Mouse (Mus musculus) ovary, postnatal 10 days (tissue): ENCODE data around the gene Ube2e2.

Experiments
- DNase-seq: peaks from one replicate; pipeline ENCODE4 v3.0.0; 2022; ENCODE audit warnings: low spot score

Ube2e2 gene

GRCm38 (mm10) chr14:18893947-18894445 is at the start of gene Ube2e2:
Gene Ube2e2, minus strand, starts transcription at chr14:18894267.
- no peak for DNase-seq

DNA sequence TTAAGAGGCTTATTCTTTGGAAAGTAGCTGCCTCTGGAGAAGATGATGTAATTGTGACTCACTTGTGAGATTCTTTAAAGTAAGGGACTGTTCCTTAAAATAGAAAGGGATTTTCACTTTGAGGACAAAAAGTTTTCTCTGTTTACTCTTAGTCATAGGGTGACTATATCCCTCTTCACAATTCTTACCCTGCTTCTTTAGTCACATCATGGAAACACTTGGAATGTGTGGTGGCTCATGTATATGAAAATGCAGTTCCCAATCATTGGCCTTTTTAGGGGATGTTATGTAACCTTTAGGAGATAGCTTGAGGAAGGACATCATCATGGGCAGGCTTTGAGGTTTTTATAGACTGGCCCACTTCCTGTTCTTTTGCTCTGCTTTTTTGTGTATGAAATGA is 46.0 kb upstream of the Ube2e2 start:
- DNase-seq: no peak

DNA sequence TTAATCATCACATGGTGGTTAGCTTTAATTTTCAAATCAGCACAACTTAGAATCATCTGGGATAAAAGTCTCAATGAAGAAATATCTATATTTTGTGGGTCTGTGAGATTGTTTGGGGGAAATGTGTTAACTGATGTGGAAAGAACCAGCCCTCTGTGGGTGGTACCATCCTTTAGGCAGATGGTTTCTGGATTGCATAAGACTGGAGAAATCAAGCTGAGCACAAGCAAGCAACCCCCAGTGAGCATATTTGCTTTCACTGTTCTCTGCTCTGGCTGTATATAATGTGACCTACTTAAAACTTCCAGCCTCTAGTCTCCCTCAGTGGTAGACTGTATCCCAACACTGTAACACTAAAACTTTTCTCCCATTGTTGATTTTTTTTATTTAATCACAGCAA is 9.5 kb upstream of the Ube2e2 start:
- DNase-seq: no peak

DNA sequence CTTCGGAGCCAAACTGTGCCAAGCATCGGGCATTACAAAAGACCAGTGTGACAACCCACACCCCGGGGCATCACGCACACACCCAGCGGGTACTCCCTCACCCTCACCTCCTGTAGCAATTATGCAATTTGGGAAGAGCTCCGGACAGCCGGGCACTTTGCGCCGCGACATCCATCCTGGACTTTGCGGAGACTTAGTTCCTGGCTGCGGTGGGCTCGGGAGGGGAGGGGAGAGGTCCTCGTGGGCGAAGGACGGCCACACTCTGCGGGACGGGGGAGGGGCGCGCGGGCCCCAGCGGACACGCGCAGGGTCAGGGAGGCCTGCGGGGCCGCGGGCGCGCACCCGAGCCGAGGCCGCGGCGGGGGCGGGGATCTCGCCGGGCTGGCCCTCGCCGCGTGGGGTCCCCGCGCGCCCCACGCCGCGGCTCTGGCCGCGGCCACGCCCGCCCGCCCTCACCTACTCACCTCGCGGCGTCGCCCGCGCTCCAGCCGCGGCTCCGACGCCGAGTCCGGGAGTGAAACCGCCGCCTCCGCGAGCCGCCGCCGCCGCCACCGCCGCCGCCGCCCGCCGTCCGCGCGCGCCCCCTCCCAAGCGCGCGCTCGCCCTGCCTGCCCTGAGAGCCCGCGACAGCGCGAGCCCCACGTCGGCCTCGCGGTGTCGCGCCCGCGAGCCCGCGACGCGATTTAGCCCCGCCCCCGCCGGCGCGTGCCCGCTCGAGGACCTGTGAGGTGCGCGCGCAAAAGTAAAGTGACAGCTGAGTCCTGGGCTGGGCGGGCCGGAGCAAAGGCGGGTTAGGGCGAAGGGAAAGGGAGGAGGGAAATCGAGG is 733 bp downstream of the Ube2e2 start:
- peak; percentile 58 for DNase-seq

DNA sequence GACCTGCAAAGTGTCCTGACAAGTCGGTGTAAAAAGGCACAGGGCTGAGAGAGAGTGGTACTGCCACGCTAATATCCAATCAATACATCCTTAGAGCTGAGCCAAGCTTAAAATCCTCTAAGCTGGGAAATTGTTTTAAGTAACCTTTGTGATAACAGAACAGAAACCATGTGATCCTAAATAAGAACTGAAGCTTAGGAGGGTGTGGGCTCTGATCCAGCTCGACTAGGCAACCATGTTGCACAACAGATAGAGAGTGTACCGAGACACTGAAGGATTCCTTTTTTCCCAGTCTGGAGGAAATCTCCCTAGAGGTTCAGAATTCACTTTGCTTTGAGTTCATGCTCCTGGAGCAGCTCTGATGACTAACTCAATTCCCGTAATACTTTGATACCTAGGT is 4.5 kb downstream of the Ube2e2 start:
- no peak for DNase-seq

DNA sequence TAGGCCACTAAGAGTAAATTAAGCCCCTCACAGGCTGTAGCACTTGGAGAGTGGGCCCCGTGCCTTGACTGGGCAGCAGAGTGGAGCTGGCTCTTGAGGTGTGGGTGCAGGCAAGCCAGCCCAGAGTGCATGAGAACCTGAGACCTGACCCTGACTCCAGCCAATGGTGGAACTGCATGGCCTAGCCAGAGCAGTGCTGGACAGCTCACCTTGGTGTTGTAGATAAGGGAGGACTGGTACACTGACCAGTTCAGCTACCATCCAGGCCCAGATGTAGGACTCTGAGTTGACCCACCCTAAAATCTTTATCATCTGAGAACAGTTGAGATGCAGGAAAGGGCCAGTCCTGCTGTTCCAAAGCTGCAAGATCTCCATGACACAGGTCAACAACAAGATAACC is 11.6 kb downstream of the Ube2e2 start:
- no peak for DNase-seq

- DNase-seq: no peak
Observed at GRCm38 (mm10) chr14:18870716-18871115, 23.4 kb downstream of the Ube2e2 start.

DNA sequence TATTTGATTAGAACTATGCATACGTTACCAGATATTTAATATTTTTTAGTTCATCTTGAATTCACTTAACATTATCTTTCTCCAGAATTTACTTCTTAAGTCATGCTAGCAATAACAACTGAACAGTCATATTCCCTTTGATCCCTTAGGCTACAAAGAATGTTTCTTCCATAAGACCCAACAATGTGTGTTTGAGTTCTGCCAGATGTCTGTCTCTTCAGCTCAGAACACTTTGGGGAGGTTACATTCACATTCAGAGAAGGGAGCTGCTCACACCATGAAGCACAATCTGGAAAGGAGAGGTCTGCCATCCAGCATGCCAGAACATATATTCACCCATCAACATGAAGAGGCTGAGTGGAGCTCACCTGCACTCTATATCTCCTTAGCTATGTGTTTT is 65.4 kb downstream of the Ube2e2 start:
- DNase-seq: no peak

- no peak for DNase-seq
Observed at GRCm38 (mm10) chr14:18826753-18827152, 67.3 kb downstream of the Ube2e2 start.

- DNase-seq: no peak
Observed at GRCm38 (mm10) chr14:18820713-18821112, 73.4 kb downstream of the Ube2e2 start.

GRCm38 (mm10) chr14:18796857-18797256 is 97.2 kb downstream of the Ube2e2 start:
- DNase-seq: no peak

GRCm38 (mm10) chr14:18795787-18796186 is 98.3 kb downstream of the Ube2e2 start:
- DNase-seq: no peak

DNA sequence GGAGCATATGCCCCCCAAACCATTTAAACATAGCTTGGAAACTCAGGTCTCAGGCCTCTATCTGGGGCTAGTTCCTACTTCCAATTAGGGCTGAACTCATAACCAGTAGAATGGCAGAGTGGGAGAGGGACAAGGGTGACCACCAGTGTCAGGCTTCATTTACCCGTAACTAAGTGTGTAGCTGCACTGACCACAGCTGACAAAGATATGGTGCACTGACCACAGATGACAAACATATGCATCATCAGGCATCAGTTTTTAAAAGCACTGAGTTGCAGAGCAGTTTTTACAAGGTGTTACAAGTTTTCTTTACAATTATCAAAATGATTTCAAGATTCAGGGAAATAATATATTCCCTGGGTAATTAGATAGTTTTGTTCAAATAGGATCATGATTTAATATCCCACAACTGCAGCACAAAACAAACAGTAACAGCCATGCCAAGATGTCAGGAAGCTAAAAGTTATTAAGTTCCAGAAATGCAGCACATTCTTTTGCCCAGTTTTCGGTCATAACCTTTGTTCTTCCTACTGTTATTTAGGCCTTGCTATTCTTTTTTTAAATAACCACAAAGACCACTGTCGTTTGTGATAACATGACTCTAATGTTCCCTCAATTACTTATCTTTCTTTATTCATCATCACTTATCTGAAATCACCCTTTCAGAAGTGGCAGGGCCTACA is 114.9 kb downstream of the Ube2e2 start:
- no peak for DNase-seq

DNA sequence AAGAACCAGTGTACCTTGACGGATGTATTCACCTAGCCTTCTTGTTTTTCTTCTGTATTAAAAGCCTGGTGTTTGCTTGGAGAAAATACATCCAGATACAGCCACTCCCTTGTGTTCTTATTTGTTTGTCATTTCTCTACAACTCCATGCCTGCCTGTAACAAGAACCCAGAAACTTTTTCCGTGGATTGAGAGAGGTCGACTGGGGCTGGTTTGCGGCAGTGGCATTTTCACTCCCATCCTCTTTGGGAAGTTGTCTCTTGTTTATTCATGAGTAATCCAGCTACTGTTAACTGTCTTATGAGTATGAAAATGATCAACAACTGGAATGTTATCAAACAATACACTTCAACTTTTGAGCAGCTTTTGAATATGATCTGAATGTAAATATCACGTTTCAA is 115.8 kb downstream of the Ube2e2 start:
- DNase-seq: no peak

GRCm38 (mm10) chr14:18776132-18776531 is 117.9 kb downstream of the Ube2e2 start:
- DNase-seq: no peak

- DNase-seq: no peak
Observed at GRCm38 (mm10) chr14:18773724-18774123, 120.3 kb downstream of the Ube2e2 start.

DNA sequence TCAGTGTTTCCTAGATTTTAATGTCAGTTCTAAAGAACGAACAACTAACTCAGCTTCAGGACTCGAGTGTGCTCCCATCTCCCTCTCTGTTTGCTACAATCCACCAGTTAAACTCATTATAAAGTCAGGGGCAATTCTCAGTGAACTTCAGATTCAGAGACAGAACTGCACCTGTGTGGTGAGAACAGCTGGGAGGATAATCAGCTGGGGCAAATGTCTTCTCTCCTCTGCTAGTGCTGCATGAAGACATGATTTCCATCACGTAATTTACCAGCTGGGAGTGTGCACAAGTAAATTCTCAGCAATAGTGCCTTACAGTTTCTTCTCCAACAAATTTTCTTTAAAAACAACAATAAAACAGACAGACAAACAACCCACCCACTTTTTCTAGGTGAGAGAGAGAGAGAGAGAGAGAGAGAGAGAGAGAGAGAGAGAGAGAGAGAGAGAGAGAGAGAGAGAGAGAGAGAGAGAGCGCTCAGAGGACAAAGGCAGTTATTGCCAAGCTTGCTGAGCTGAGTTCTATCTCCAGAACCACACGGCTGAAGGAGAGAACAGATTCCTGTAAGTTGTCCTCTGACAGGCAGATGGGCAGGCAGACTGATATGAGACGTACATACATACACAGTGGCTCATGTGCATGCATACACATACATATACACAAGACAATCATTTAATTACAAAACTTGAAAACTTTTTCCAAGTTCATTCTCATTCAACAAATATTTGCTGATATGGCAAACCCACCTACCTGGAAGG is 134.3 kb downstream of the Ube2e2 start:
- no peak for DNase-seq

DNA sequence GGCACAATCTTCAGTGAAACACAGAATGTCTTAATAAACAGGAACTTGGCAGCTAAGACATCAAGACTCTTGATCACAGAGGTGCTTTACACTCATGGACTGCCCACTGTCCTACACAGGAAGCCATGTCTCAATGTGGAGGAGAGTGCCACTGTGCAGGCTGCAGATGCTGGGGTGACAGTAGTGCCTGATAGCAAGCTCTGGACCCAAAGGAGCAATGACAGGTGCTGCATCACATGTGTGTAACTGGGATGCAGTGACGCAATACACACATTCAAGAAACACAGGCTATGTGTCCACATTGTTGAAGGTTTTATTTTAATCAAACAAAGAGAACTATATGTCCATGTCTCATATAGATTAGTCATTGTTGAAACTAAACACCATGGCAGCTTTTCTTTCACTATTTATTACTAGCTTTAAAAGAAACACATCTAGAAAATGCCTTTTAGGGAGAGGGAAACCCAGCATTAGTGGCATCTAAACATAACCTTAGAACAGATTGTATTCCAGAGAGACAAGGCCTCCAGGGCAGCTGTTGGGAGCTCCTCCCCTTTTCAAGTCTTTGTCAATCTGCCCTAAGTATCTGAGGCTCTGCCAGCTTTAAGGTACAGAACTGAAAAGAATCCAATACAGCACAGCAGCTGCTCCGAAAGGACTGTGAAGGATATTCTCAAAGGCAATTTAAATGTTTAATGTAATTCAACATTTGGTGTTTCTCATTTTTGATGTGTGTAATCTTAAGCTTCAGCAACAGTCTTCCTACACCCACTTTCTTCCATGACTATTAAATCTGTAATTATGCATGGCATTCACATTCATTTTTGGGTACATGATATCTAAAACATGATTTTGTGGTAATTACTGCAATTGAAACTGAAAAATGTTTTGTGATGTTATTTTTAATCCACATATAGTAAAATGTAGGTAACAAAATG is 135.2 kb downstream of the Ube2e2 start:
- DNase-seq: no peak

DNA sequence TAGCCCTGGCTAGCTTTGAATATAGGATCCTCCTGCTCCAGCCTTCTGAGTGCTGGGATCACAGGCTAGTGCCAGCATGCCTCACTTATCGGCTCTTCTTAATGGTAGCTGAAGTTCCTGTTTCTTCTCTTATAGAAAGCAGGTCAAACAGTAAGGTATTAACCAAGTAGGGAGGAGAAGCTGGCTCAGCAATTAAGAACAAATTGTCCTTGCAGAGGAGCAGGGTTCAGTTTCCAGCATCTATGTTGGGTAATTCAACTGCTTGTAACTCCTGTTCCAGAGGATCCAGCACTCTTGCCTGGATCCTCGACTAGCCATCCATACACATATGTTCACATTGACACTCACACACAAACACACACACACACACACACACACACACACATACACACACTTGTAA is 136.1 kb downstream of the Ube2e2 start:
- no peak for DNase-seq

- DNase-seq: no peak
Observed at GRCm38 (mm10) chr14:18755410-18755809, 138.7 kb downstream of the Ube2e2 start.

GRCm38 (mm10) chr14:18754595-18754994 is 139.5 kb downstream of the Ube2e2 start:
- no peak for DNase-seq

- DNase-seq: no peak
Observed at GRCm38 (mm10) chr14:18754001-18754400, 140.1 kb downstream of the Ube2e2 start.
